Mouse (Mus musculus) limb, embryonic 13.5 days (tissue): Measurements from ENCODE around the gene Rasal3. TPM values are rescaled to one million over a fixed set of nuclear protein-coding genes. Genes with fewer than 3 reads are reported as not detected.

Source experiments
- ATAC-seq: fragments of 200-750 bp; cut with Nextera tagmentation; 2 replicates; pipeline ENCODE4 v1.8.0; 2017; ENCODE audit warnings: low read depth, moderate number of reproducible peaks, moderate TSS enrichment; ENCODE audit not compliant: low FRiP score
- H3K27ac ChIP-seq: fragments of 300-500 bp; sonication (generic); 2 replicates; pipeline ENCODE4 v1.5.1; 2015; ENCODE audit warnings: inconsistent platforms, mild to moderate bottlenecking, moderate library complexity
- H3K27me3 ChIP-seq: fragments of 300-500 bp; sonication (generic); 2 replicates; pipeline ENCODE4 v1.6.1; 2015; ENCODE audit warnings: mild to moderate bottlenecking, inconsistent platforms
- H3K36me3 ChIP-seq: fragments of 300-500 bp; sonication (generic); 2 replicates; pipeline ENCODE4 v1.6.1; 2015; ENCODE audit warnings: inconsistent platforms, mild to moderate bottlenecking, moderate library complexity
- H3K4me1 ChIP-seq: fragments of 300-500 bp; sonication (generic); 2 replicates; pipeline ENCODE4 v1.6.1; 2015; ENCODE audit warnings: inconsistent platforms
- H3K4me2 ChIP-seq: fragments of 300-500 bp; sonication (generic); replicated peaks from 2 replicates; pipeline ENCODE4 v1.6.1; 2015; ENCODE audit warnings: inconsistent platforms, mild to moderate bottlenecking, moderate library complexity
- H3K4me3 ChIP-seq: fragments of 300-500 bp; sonication (generic); 2 replicates; pipeline ENCODE4 v1.5.1; 2015; ENCODE audit warnings: moderate library complexity, mild to moderate bottlenecking, inconsistent platforms
- H3K9ac ChIP-seq: fragments of 300-500 bp; sonication (generic); 2 replicates; pipeline ENCODE4 v1.6.1; 2015; ENCODE audit warnings: mild to moderate bottlenecking, inconsistent platforms
- H3K9me3 ChIP-seq: fragments of 300-500 bp; sonication (generic); 2 replicates; pipeline ENCODE4 v1.6.1; 2016; ENCODE audit warnings: inconsistent platforms
- WGBS: fragments of 180-500 bp; shearing (Covaris S2); methylation state at CpG from one replicate; pipeline ENCODE4 v1.1.7; 2015; 5-methylcytosine and 5-hydroxymethylcytosine counted together
- polyA plus RNA-seq: library from polyadenylated mRNA; unstranded; fragments of >200 nt; fragmentation: Nextera tagmentation; extraction: Ambion mirVana; gene quantifications from 2 replicates; pipeline ENCODE4 v1.2.1, GENCODE M21; 2015

Gene Rasal3
- polyA plus RNA-seq = 0.85 and 1.1 TPM in 2 replicates

- H3K4me2 ChIP-seq = no peak within 1 kb of the TSS
- H3K4me1 ChIP-seq = no peaks in the 10 kb centered on the region
- H3K9ac ChIP-seq = no peak within 1 kb of the TSS
- H3K36me3 ChIP-seq = no peaks in the 10 kb centered on the region
- no peak within 1 kb of the TSS for H3K4me3 ChIP-seq
- no peak for ATAC-seq
- H3K9me3 ChIP-seq = no peaks in the 10 kb centered on the region
- H3K27me3 ChIP-seq = peaks cover 18% of the 10 kb centered on the region
- 79% methylated on average over 8 of the region's 8 CpGs for WGBS
- H3K27ac ChIP-seq = no peak within 1 kb of the TSS
Measured at GRCm38 (mm10) chr17:32403417-32403816, at the start of gene Rasal3. Gene Rasal3 (minus strand): TSS chr17:32403583.

- Histone ChIP-seq H3K4me2 (peak within 1 kb of the TSS; percentile 62), H3K9ac (peak within 1 kb of the TSS; percentile 55), H3K36me3 (no peaks in the 10 kb centered on the region), H3K9me3 (0 out of 2 replicates have a peak, but pooled peaks cover 2% of the 10 kb centered on the region), H3K4me1 (peaks cover 7% of the 10 kb centered on the region), H3K27me3 (peaks cover 23% of the 10 kb centered on the region), H3K27ac (no peak within 1 kb of the TSS), H3K4me3 (peak within 1 kb of the TSS; percentile 34)
- 1% methylated on average over 19 of the region's 19 CpGs for WGBS
- no peak; the same call in 1 of the 2 replicates for ATAC-seq
Measured at GRCm38 (mm10) chr17:32452482-32452881, 49.1 kb upstream of the Rasal3 start, which contains the start of gene Cyp4f39. Gene Cyp4f39 (plus strand): TSS chr17:32452723.

- Histone ChIP-seq H3K36me3 (no peaks in the 10 kb centered on the region), H3K27me3 (peaks cover 23% of the 10 kb centered on the region), H3K4me3 (no peak overlapping the region), H3K4me2 (no peak overlapping the region), H3K9me3 (0 out of 2 replicates have a peak, but pooled peaks cover 2% of the 10 kb centered on the region), H3K9ac (no peak overlapping the region), H3K4me1 (peaks cover 7% of the 10 kb centered on the region), H3K27ac (no peak overlapping the region)
- ATAC-seq = no peak
- 26% methylated on average over 2 of the region's 2 CpGs for WGBS
Measured at GRCm38 (mm10) chr17:32450844-32451537, 47.6 kb upstream of the Rasal3 start.

GRCm38 (mm10) chr17:32449042-32449441, 45.7 kb upstream of the Rasal3 start:
- Histone ChIP-seq H3K4me2 (no peak overlapping the region), H3K27ac (no peak overlapping the region), H3K27me3 (peaks cover 21% of the 10 kb centered on the region), H3K9me3 (0 out of 2 replicates have a peak, but pooled peaks cover 2% of the 10 kb centered on the region), H3K4me1 (peaks cover 7% of the 10 kb centered on the region), H3K36me3 (no peaks in the 10 kb centered on the region), H3K9ac (no peak overlapping the region), H3K4me3 (no peak overlapping the region)
- 97% methylated on average over 1 of the region's 1 CpGs for WGBS
- ATAC-seq = no peak

- Histone ChIP-seq H3K4me2 (no peak overlapping the region), H3K27me3 (peaks cover 2% of the 10 kb centered on the region; the same call in 1 of the 2 replicates), H3K27ac (no peak overlapping the region), H3K4me3 (no peak overlapping the region), H3K9me3 (0 out of 2 replicates have a peak, but pooled peaks cover 2% of the 10 kb centered on the region), H3K9ac (no peak overlapping the region), H3K36me3 (no peaks in the 10 kb centered on the region), H3K4me1 (no peaks in the 10 kb centered on the region)
- ATAC-seq = no peak
Measured at GRCm38 (mm10) chr17:32447195-32447594, 43.8 kb upstream of the Rasal3 start.

- Histone ChIP-seq H3K27ac (no peak overlapping the region), H3K36me3 (no peaks in the 10 kb centered on the region), H3K4me3 (no peak overlapping the region), H3K4me1 (no peaks in the 10 kb centered on the region), H3K9me3 (0 out of 2 replicates have a peak, but pooled peaks cover 2% of the 10 kb centered on the region), H3K9ac (no peak overlapping the region), H3K4me2 (no peak overlapping the region), H3K27me3 (no peaks in the 10 kb centered on the region)
- 72% methylated on average over 5 of the region's 5 CpGs for WGBS
- ATAC-seq = no peak
Measured at GRCm38 (mm10) chr17:32445016-32445415, 41.6 kb upstream of the Rasal3 start.

- no peak overlapping the region for H3K4me2 ChIP-seq
- 70% methylated on average over 6 of the region's 6 CpGs for WGBS
- ATAC-seq = no peak
- H3K27ac ChIP-seq = no peak overlapping the region
- no peaks in the 10 kb centered on the region for H3K36me3 ChIP-seq
- 0 out of 2 replicates have a peak, but pooled peaks cover 2% of the 10 kb centered on the region for H3K9me3 ChIP-seq
- no peak overlapping the region for H3K9ac ChIP-seq
- H3K27me3 ChIP-seq = peaks cover 5% of the 10 kb centered on the region; the same call in 1 of the 2 replicates
- no peaks in the 10 kb centered on the region for H3K4me1 ChIP-seq
- no peak overlapping the region for H3K4me3 ChIP-seq
Measured at GRCm38 (mm10) chr17:32443245-32443644, 39.9 kb upstream of the Rasal3 start.

- no peak overlapping the region for H3K4me2 ChIP-seq
- H3K36me3 ChIP-seq = no peaks in the 10 kb centered on the region
- no peaks in the 10 kb centered on the region for H3K9me3 ChIP-seq
- H3K9ac ChIP-seq = no peak overlapping the region
- no peak overlapping the region for H3K27ac ChIP-seq
- peaks cover 5% of the 10 kb centered on the region; the same call in 1 of the 2 replicates for H3K27me3 ChIP-seq
- 83% methylated on average over 4 of the region's 4 CpGs for WGBS
- H3K4me1 ChIP-seq = no peaks in the 10 kb centered on the region
- H3K4me3 ChIP-seq = no peak overlapping the region
- no peak for ATAC-seq
Measured at GRCm38 (mm10) chr17:32437106-32437505, 33.7 kb upstream of the Rasal3 start.

- Histone ChIP-seq H3K4me2 (no peak overlapping the region), H3K4me3 (no peak overlapping the region), H3K36me3 (no peaks in the 10 kb centered on the region), H3K27ac (no peak overlapping the region), H3K9ac (no peak overlapping the region), H3K27me3 (peaks cover 5% of the 10 kb centered on the region; the same call in 1 of the 2 replicates), H3K9me3 (no peaks in the 10 kb centered on the region), H3K4me1 (no peaks in the 10 kb centered on the region)
- WGBS = 60% methylated on average over 5 of the region's 5 CpGs
- no peak for ATAC-seq
Measured at GRCm38 (mm10) chr17:32435151-32435550, 31.8 kb upstream of the Rasal3 start.

GRCm38 (mm10) chr17:32434324-32434723, 30.9 kb upstream of the Rasal3 start:
- H3K36me3 ChIP-seq = no peaks in the 10 kb centered on the region
- H3K4me3 ChIP-seq = no peak overlapping the region
- 62% methylated on average over 4 of the region's 4 CpGs for WGBS
- no peak overlapping the region for H3K27ac ChIP-seq
- no peak overlapping the region for H3K9ac ChIP-seq
- ATAC-seq = no peak
- no peak overlapping the region for H3K4me2 ChIP-seq
- no peaks in the 10 kb centered on the region for H3K4me1 ChIP-seq
- no peaks in the 10 kb centered on the region for H3K27me3 ChIP-seq
- H3K9me3 ChIP-seq = no peaks in the 10 kb centered on the region

- Histone ChIP-seq H3K4me3 (no peak overlapping the region), H3K9ac (no peak overlapping the region), H3K27ac (no peak overlapping the region), H3K27me3 (no peaks in the 10 kb centered on the region), H3K9me3 (no peaks in the 10 kb centered on the region), H3K4me2 (no peak overlapping the region), H3K36me3 (no peaks in the 10 kb centered on the region), H3K4me1 (no peaks in the 10 kb centered on the region)
- 62% methylated on average over 3 of the region's 3 CpGs for WGBS
- ATAC-seq = no peak
Measured at GRCm38 (mm10) chr17:32431972-32432371, 28.6 kb upstream of the Rasal3 start.

- Histone ChIP-seq H3K4me1 (no peaks in the 10 kb centered on the region), H3K27ac (no peak overlapping the region), H3K9ac (no peak overlapping the region), H3K4me3 (no peak overlapping the region), H3K27me3 (no peaks in the 10 kb centered on the region), H3K36me3 (no peaks in the 10 kb centered on the region), H3K9me3 (no peaks in the 10 kb centered on the region), H3K4me2 (no peak overlapping the region)
- ATAC-seq = no peak
Measured at GRCm38 (mm10) chr17:32426610-32427009, 23.2 kb upstream of the Rasal3 start.

GRCm38 (mm10) chr17:32424034-32424433, 20.7 kb upstream of the Rasal3 start, which contains the start of gene Pglyrp2:
Gene Pglyrp2 (minus strand): TSS chr17:32424167.
- H3K27ac ChIP-seq = no peak within 1 kb of the TSS
- H3K4me1 ChIP-seq = no peaks in the 10 kb centered on the region
- H3K9ac ChIP-seq = no peak within 1 kb of the TSS
- no peaks in the 10 kb centered on the region for H3K27me3 ChIP-seq
- no peaks in the 10 kb centered on the region for H3K36me3 ChIP-seq
- H3K4me2 ChIP-seq = no peak within 1 kb of the TSS
- H3K4me3 ChIP-seq = no peak within 1 kb of the TSS
- ATAC-seq = no peak
- WGBS = 89% methylated on average over 2 of the region's 2 CpGs
- H3K9me3 ChIP-seq = no peaks in the 10 kb centered on the region
